Mouse (Mus musculus) urinary bladder, postnatal 25 days (tissue): ENCODE measurements at regions not wholly inside any gene's neighbourhood (a gene's known extent, or its start where the extent isn't known, plus 50 kb on each side); places are given as distances from the start of the nearest gene placed in this dataset.

Experiments used
- DNase-seq: peaks from one replicate; pipeline ENCODE4 v3.0.0; 2022; ENCODE audit warnings: low spot score

- DNase-seq: no peak
These were observed 804.3 kb downstream of the Tmem132b start for GRCm38 (mm10) chr5:126335553-126336520.

GRCm38 (mm10) chr5:126337884-126338283 is 806.3 kb downstream of the Tmem132b start:
- DNase-seq: no peak

- DNase-seq: no peak
These were observed 812.0 kb downstream of the Tmem132b start for GRCm38 (mm10) chr5:126343570-126343969.

- no peak for DNase-seq
These were observed 819.4 kb downstream of the Tmem132b start for GRCm38 (mm10) chr5:126350936-126351335.

GRCm38 (mm10) chr5:126369436-126369835 is 837.9 kb downstream of the Tmem132b start:
- DNase-seq: no peak

- no peak for DNase-seq
These were observed 849.3 kb upstream of the Tmem132c start for GRCm38 (mm10) chr5:126392306-126392705.

GRCm38 (mm10) chr5:126395331-126395730 is 846.3 kb upstream of the Tmem132c start:
- DNase-seq: no peak

- DNase-seq: no peak
These were observed 809.9 kb upstream of the Tmem132c start for GRCm38 (mm10) chr5:126431748-126432147.

GRCm38 (mm10) chr5:126438696-126439095 is 802.9 kb upstream of the Tmem132c start:
- no peak for DNase-seq

GRCm38 (mm10) chr5:126440516-126440915 is 801.1 kb upstream of the Tmem132c start:
- no peak for DNase-seq

GRCm38 (mm10) chr5:126475761-126476160 is 765.8 kb upstream of the Tmem132c start:
- no peak for DNase-seq

- no peak for DNase-seq
These were observed 719.5 kb upstream of the Tmem132c start for GRCm38 (mm10) chr5:126522076-126522475.

- DNase-seq: no peak
These were observed 715.7 kb upstream of the Tmem132c start for GRCm38 (mm10) chr5:126525863-126526262.

GRCm38 (mm10) chr5:126530806-126531527 is 710.6 kb upstream of the Tmem132c start:
- no peak for DNase-seq

- DNase-seq: no peak
These were observed 710.1 kb upstream of the Tmem132c start for GRCm38 (mm10) chr5:126531528-126531894.

- no peak for DNase-seq
These were observed 709.6 kb upstream of the Tmem132c start for GRCm38 (mm10) chr5:126531975-126532374.

- DNase-seq: no peak
These were observed 703.5 kb upstream of the Tmem132c start for GRCm38 (mm10) chr5:126538072-126538471.

GRCm38 (mm10) chr5:126544261-126544976 is 697.2 kb upstream of the Tmem132c start:
- DNase-seq: no peak

GRCm38 (mm10) chr5:126547841-126548240 is 693.8 kb upstream of the Tmem132c start:
- no peak for DNase-seq

- DNase-seq: no peak
These were observed 689.9 kb upstream of the Tmem132c start for GRCm38 (mm10) chr5:126551676-126552075.

GRCm38 (mm10) chr5:126559011-126559410 is 682.6 kb upstream of the Tmem132c start:
- no peak for DNase-seq

GRCm38 (mm10) chr5:126565817-126566216 is 675.8 kb upstream of the Tmem132c start:
- no peak for DNase-seq
